Mouse (Mus musculus) embryonic facial prominence, embryonic 15.5 days (tissue): Measurements from ENCODE around the gene Armc5. TPM values are rescaled to one million over a fixed set of nuclear protein-coding genes. Genes with fewer than 3 reads are reported as not detected.

Experiments used
- ATAC-seq: fragments of 200-750 bp; cut with Nextera tagmentation; 2 replicates; pipeline ENCODE4 v1.8.0; 2017; ENCODE audit warnings: low read depth, moderate TSS enrichment; ENCODE audit not compliant: insufficient number of reproducible peaks, low FRiP score, low TSS enrichment
- H3K27ac ChIP-seq: fragments of 300-500 bp; sonication (generic); replicated peaks from 2 replicates; pipeline ENCODE4 v1.5.1; 2015; ENCODE audit warnings: mild to moderate bottlenecking, inconsistent platforms
- H3K27me3 ChIP-seq: fragments of 300-500 bp; sonication (generic); 2 replicates; pipeline ENCODE4 v1.6.1; 2015; ENCODE audit warnings: inconsistent platforms
- H3K36me3 ChIP-seq: fragments of 300-500 bp; sonication (generic); 2 replicates; pipeline ENCODE4 v1.6.1; 2015; ENCODE audit warnings: mild to moderate bottlenecking, inconsistent platforms
- H3K4me1 ChIP-seq: fragments of 300-500 bp; sonication (generic); 2 replicates; pipeline ENCODE4 v1.6.1; 2015; ENCODE audit warnings: inconsistent platforms
- H3K4me2 ChIP-seq: fragments of 300-500 bp; sonication (generic); replicated peaks from 2 replicates; pipeline ENCODE4 v1.6.1; 2015; ENCODE audit warnings: mild to moderate bottlenecking, inconsistent platforms
- H3K4me3 ChIP-seq: fragments of 300-500 bp; sonication (generic); replicated peaks from 2 replicates; pipeline ENCODE4 v1.5.1; 2015; ENCODE audit warnings: mild to moderate bottlenecking, inconsistent platforms
- H3K9ac ChIP-seq: fragments of 300-500 bp; sonication (generic); 2 replicates; pipeline ENCODE4 v1.6.1; 2015; ENCODE audit warnings: inconsistent platforms
- H3K9me3 ChIP-seq: fragments of 300-500 bp; sonication (generic); replicated peaks from 2 replicates; pipeline ENCODE4 v1.6.1; 2016; ENCODE audit warnings: inconsistent platforms
- WGBS: fragments of 180-500 bp; shearing (Covaris S2); methylation state at CpG from one replicate; pipeline ENCODE4 v1.1.7; 2015; 5-methylcytosine and 5-hydroxymethylcytosine counted together
- polyA plus RNA-seq: library from polyadenylated mRNA; unstranded; fragments of >200 nt; fragmentation: Nextera tagmentation; extraction: Ambion mirVana; gene quantifications from 2 replicates; pipeline ENCODE4 v1.2.1, GENCODE M21; 2015

The Armc5 gene
- polyA plus RNA-seq, 1 experiment from 2014 or later = 19.6 TPM

DNA sequence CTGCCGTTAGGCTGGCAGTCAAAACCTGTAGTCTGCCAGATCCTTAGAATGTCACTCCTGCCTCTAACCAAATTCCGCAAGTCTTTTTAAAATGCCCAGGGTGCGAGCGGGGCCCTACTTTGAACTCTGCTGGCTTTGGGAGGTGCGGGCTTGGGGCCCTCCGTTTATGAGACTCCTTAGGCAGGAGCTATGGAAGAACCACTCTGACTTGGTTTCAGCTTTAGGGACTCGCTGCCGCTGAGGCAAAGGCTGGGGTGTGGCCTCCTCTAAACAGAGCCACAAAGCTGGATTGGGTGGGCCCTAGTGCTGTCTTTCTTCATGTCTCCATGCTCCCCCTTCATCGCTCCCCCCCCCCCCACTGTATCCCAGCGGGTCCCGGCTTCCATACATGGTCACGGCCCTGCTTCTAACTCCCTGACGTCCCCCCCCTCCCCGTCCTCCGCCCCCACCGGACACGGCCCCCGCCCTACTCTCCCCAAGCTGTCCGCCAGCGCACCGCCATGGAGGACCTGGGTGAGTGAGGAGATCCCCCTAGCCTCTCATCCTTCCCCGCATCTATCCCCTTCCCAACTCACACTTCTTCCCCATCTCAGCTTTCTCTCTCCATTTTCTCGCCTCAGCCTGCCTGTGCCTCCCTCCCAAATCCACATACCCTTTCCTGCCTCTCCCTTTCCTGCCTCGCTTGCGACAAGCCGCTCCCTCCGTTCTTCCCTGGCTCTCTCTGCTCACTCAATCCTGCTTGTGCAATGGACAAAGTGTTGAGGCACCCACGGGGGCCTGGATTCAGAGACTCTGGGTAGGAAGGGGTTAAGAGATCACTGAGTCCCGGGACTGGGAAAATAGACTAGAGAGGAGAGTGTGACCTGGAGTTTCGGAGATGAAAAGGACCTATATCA lies 9.6 kb downstream of the Armc5 start, which contains the start of gene Tgfb1i1:
Tgfb1i1 (plus strand) TSS at position 317 of the 896 bp plus-strand sequence.
- Histone ChIP-seq H3K4me2 (peak within 1 kb of the TSS; percentile 55), H3K4me1 (peaks cover 28% of the 10 kb centered on the region), H3K9ac (peak within 1 kb of the TSS; percentile 67), H3K9me3 (no peaks in the 10 kb centered on the region), H3K27me3 (no peaks in the 10 kb centered on the region), H3K36me3 (peaks cover 45% of the 10 kb centered on the region), H3K4me3 (peak within 1 kb of the TSS; percentile 54), H3K27ac (peak within 1 kb of the TSS; percentile 96)
- 1% methylated on average over 27 of the region's 30 CpGs for WGBS
- peak; percentile 88 for ATAC-seq

- no peaks in the 10 kb centered on the region for H3K9me3 ChIP-seq
- peak overlapping the region; percentile 67 for H3K9ac ChIP-seq
- no peaks in the 10 kb centered on the region for H3K27me3 ChIP-seq
- peak; percentile 69 for ATAC-seq
- peak overlapping the region; percentile 55 for H3K4me2 ChIP-seq
- 1% methylated on average over 13 of the region's 13 CpGs for WGBS
- peaks cover 35% of the 10 kb centered on the region for H3K4me1 ChIP-seq
- H3K27ac ChIP-seq = peak overlapping the region; percentile 96
- peaks cover 42% of the 10 kb centered on the region for H3K36me3 ChIP-seq
- H3K4me3 ChIP-seq = peak overlapping the region; percentile 54
Measured at GRCm38 (mm10) chr7:128247443-128247842, 10.3 kb downstream of the Armc5 start.

- no peak for ATAC-seq
- peak overlapping the region; percentile 54 for H3K4me3 ChIP-seq
- H3K36me3 ChIP-seq = peaks cover 37% of the 10 kb centered on the region
- H3K4me2 ChIP-seq = peak overlapping the region; percentile 55
- no peaks in the 10 kb centered on the region for H3K27me3 ChIP-seq
- H3K9ac ChIP-seq = 0 out of 2 replicates have a peak overlapping the region, but pooled peaks have one; percentile 12
- no peaks in the 10 kb centered on the region for H3K9me3 ChIP-seq
- 79% methylated on average over 10 of the region's 10 CpGs for WGBS
- H3K4me1 ChIP-seq = peaks cover 40% of the 10 kb centered on the region
- no peak overlapping the region for H3K27ac ChIP-seq
Measured at GRCm38 (mm10) chr7:128248081-128249042, 11.2 kb downstream of the Armc5 start.

- Histone ChIP-seq H3K9me3 (no peaks in the 10 kb centered on the region), H3K4me2 (no peak overlapping the region), H3K9ac (no peak overlapping the region), H3K27ac (no peak overlapping the region), H3K27me3 (no peaks in the 10 kb centered on the region), H3K36me3 (peaks cover 33% of the 10 kb centered on the region), H3K4me1 (peaks cover 40% of the 10 kb centered on the region), H3K4me3 (no peak overlapping the region)
- no peak for ATAC-seq
- 81% methylated on average over 5 of the region's 5 CpGs for WGBS
Measured at GRCm38 (mm10) chr7:128249998-128250397, 12.9 kb downstream of the Armc5 start.

- H3K9me3 ChIP-seq = no peaks in the 10 kb centered on the region
- H3K4me1 ChIP-seq = peaks cover 29% of the 10 kb centered on the region
- H3K27me3 ChIP-seq = no peaks in the 10 kb centered on the region
- peaks cover 30% of the 10 kb centered on the region for H3K36me3 ChIP-seq
- H3K27ac ChIP-seq = no peak overlapping the region
- H3K4me3 ChIP-seq = peak overlapping the region; percentile 14; the same call in 1 of the 2 replicates
- ATAC-seq = no peak
- WGBS = 45% methylated on average over 12 of the region's 12 CpGs
- peak overlapping the region; percentile 39 for H3K4me2 ChIP-seq
- no peak overlapping the region for H3K9ac ChIP-seq
Measured at GRCm38 (mm10) chr7:128251946-128252345, 14.8 kb downstream of the Armc5 start.

DNA sequence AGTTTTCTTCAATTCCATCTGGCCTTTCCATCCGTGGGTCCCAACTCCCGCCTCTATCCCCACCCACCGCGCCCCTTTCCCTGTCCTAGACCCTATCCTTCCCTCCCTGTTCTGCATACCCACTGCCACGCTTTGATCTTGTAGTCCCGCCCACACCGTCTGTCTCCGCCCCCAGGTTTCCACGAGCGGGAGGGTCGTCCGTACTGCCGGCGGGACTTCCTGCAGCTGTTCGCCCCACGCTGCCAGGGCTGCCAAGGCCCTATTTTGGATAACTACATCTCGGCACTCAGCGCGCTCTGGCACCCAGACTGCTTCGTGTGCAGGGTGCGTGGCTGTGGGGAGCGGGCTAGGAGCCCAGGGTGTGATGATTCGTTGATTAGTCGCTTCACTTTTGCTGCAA lies 15.5 kb downstream of the Armc5 start:
- Histone ChIP-seq H3K4me2 (peak overlapping the region; percentile 39), H3K27me3 (no peaks in the 10 kb centered on the region), H3K36me3 (peaks cover 30% of the 10 kb centered on the region), H3K27ac (no peak overlapping the region), H3K4me1 (peaks cover 28% of the 10 kb centered on the region), H3K9ac (no peak overlapping the region), H3K9me3 (no peaks in the 10 kb centered on the region), H3K4me3 (peak overlapping the region; percentile 14; the same call in 1 of the 2 replicates)
- WGBS = 13% methylated on average over 24 of the region's 24 CpGs
- no peak for ATAC-seq

DNA sequence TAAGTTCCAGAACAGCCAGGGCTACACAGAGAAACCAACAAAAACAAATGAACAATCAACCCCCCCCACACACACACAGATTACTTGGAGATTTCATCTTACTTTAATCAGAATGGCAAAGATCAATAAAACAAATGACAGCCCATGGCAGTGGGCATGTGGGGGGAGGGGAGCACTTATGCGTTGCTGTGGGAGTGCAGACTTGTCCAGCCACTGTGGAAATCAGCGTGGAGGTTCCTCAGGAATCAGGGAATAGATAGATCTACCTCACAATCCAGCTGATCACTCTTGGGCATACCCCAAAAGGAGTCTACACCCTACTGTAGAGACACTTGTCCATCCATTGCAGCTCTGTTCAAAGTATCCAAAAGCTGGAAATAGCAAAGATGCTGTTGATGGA lies 17.8 kb downstream of the Armc5 start:
- H3K27ac ChIP-seq = no peak overlapping the region
- peaks cover 25% of the 10 kb centered on the region for H3K36me3 ChIP-seq
- no peaks in the 10 kb centered on the region for H3K9me3 ChIP-seq
- H3K4me3 ChIP-seq = no peak overlapping the region
- peaks cover 16% of the 10 kb centered on the region for H3K4me1 ChIP-seq
- no peak overlapping the region for H3K9ac ChIP-seq
- ATAC-seq = no peak
- no peak overlapping the region for H3K4me2 ChIP-seq
- WGBS = 69% methylated on average over 2 of the region's 2 CpGs
- no peaks in the 10 kb centered on the region for H3K27me3 ChIP-seq

- no peak overlapping the region for H3K9ac ChIP-seq
- 88% methylated on average over 5 of the region's 5 CpGs for WGBS
- H3K27ac ChIP-seq = no peak overlapping the region
- peaks cover 16% of the 10 kb centered on the region for H3K4me1 ChIP-seq
- H3K36me3 ChIP-seq = peaks cover 22% of the 10 kb centered on the region
- ATAC-seq = no peak
- no peak overlapping the region for H3K4me3 ChIP-seq
- no peak overlapping the region for H3K4me2 ChIP-seq
- no peaks in the 10 kb centered on the region for H3K27me3 ChIP-seq
- H3K9me3 ChIP-seq = no peaks in the 10 kb centered on the region
Measured at GRCm38 (mm10) chr7:128255757-128256156, 18.6 kb downstream of the Armc5 start.

GRCm38 (mm10) chr7:128256783-128257334 lies 19.7 kb downstream of the Armc5 start:
- no peak overlapping the region for H3K4me3 ChIP-seq
- H3K9me3 ChIP-seq = no peaks in the 10 kb centered on the region
- no peak overlapping the region for H3K4me2 ChIP-seq
- peaks cover 15% of the 10 kb centered on the region for H3K36me3 ChIP-seq
- WGBS = 39% methylated on average over 5 of the region's 5 CpGs
- H3K4me1 ChIP-seq = peaks cover 15% of the 10 kb centered on the region
- no peak for ATAC-seq
- H3K9ac ChIP-seq = no peak overlapping the region
- no peak overlapping the region for H3K27ac ChIP-seq
- H3K27me3 ChIP-seq = no peaks in the 10 kb centered on the region

DNA sequence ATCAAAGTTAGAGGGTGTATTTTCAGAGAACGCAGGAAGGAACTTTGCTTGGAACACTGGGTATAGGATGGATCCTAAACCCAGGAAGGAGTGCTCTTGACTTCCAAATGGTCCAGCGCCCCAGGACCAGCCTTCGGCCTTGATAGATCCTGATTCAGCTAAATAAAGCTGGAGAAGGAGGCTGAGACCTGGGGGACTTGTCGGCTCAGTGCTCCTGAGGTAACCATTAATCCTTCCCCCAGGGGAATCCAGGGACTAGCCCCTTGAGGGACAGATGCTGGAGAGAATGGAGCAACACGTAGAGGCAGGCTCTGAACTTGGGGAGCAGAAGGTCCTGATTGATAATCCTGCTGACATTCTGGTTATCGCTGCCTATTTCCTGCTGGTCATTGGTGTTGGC lies 28.3 kb downstream of the Armc5 start, which contains the start of gene Slc5a2:
Slc5a2 (plus strand) TSS at position 247 of the 400 bp plus-strand sequence.
- H3K4me2 ChIP-seq = no peak within 1 kb of the TSS
- H3K9ac ChIP-seq = no peak within 1 kb of the TSS
- ATAC-seq = no peak
- no peak within 1 kb of the TSS for H3K27ac ChIP-seq
- no peaks in the 10 kb centered on the region for H3K27me3 ChIP-seq
- WGBS = 74% methylated on average over 6 of the region's 6 CpGs
- no peaks in the 10 kb centered on the region for H3K36me3 ChIP-seq
- H3K9me3 ChIP-seq = no peaks in the 10 kb centered on the region
- H3K4me3 ChIP-seq = no peak within 1 kb of the TSS
- H3K4me1 ChIP-seq = no peaks in the 10 kb centered on the region
